Mouse (Mus musculus) lung, adult 2 months (tissue): Measurements from ENCODE around the gene Gna14. TPM values are rescaled to one million over a fixed set of nuclear protein-coding genes. Genes with fewer than 3 reads are reported as not detected.

Experiments
- DNase-seq: peaks from one replicate; pipeline ENCODE4 v3.0.0; 2022
- H3K4me1 ChIP-seq: fragments of 200-500 bp; 2 replicates; pipeline ENCODE4 v1.6.1; 2011; ENCODE audit warnings: low read length; ENCODE audit not compliant: control insufficient read depth, insufficient read depth
- H3K4me3 ChIP-seq: fragments of 200-500 bp; replicated peaks from 2 replicates; pipeline ENCODE3; 2011; ENCODE audit warnings: low read depth, mild to moderate bottlenecking, control low read depth, low read length; ENCODE audit errors: extremely low read depth
- CTCF ChIP-seq: fragments of 200-500 bp; IDR thresholded peaks from 2 replicates; pipeline ENCODE4 v1.5.1; 2011; ENCODE audit warnings: mild to moderate bottlenecking, low read length, control low read depth; ENCODE audit not compliant: insufficient read depth
- POLR2A ChIP-seq: fragments of 200-500 bp; IDR thresholded peaks from 2 replicates; pipeline ENCODE4 v1.6.1; 2011; ENCODE audit warnings: low read depth, mild to moderate bottlenecking, control low read depth, low read length, borderline replicate concordance; ENCODE audit errors: extremely low read depth
- WGBS: fragments of 180-500 bp; shearing (Covaris S2); methylation state at CpG from one replicate; pipeline ENCODE4 v1.1.7; 2018; 5-methylcytosine and 5-hydroxymethylcytosine counted together
- polyA plus RNA-seq: library from polyadenylated mRNA; depleted of rRNA; stranded (reverse); fragments of >200 nt; gene quantifications from 2 replicates; pipeline ENCODE4 v1.2.3, GENCODE M21; 2012

Gna14 gene
- polyA plus RNA-seq, 1 experiment = 16.5 TPM

DNA sequence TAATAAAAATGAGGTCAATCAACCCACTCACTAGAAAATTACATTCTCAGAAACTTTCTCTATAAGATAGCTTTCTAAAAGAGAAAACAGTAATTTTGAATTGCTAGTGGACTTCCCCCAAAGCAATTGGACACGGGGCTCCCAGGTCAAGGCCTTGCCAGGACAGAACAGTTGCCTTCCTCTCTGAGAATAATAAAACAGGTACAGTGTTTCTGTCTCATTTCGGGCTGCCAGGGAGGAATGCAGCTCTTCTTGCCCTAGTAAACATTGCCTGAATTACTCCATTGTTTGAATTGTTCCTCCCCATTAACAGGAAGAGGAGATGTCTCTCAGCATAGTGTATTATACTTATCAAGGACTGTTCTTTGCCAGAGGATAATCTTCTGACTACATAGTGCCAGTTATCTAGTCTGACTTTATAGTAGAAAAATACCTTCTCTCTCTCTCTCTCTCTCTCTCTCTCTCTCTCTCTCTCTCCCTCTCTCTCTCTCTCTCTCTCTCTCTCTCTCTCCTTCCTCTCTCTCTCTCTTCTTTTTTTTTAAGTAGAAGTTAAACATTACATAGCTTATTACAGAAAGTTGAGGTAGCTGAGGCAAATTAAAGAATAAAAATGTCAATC, 33.3 kb downstream of the Gna14 start:
- TF ChIP-seq CTCF (no peak), POLR2A (no peak)
- peaks cover 16% of the 10 kb centered on the region for H3K4me1 ChIP-seq
- WGBS = 32% methylated on average over 2 of the region's 2 CpGs
- no peak overlapping the region for H3K4me3 ChIP-seq
- no peak for DNase-seq

DNA sequence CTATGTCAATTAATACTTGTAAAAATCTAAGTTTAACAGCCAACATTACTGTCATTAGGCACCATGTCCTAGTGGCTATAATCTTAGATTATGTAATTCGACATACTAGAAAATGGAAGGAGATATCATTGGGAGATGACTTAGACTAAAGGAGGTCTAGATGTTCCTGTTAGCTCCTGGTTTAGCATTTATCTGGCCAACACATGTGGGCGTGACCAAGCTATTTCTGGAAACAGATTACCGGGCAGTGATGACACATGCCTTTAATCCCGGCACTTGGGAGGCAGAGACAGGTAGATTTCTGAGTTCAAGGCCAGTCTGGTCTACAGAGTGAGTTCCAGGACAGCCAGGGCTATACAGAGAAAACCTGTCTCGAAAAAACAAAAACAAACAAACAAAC, 37.1 kb downstream of the Gna14 start:
- WGBS = 80% methylated on average over 5 of the region's 5 CpGs
- H3K4me1 ChIP-seq = peaks cover 2% of the 10 kb centered on the region
- TF ChIP-seq POLR2A (no peak), CTCF (no peak)
- H3K4me3 ChIP-seq = no peak overlapping the region
- no peak for DNase-seq

DNA sequence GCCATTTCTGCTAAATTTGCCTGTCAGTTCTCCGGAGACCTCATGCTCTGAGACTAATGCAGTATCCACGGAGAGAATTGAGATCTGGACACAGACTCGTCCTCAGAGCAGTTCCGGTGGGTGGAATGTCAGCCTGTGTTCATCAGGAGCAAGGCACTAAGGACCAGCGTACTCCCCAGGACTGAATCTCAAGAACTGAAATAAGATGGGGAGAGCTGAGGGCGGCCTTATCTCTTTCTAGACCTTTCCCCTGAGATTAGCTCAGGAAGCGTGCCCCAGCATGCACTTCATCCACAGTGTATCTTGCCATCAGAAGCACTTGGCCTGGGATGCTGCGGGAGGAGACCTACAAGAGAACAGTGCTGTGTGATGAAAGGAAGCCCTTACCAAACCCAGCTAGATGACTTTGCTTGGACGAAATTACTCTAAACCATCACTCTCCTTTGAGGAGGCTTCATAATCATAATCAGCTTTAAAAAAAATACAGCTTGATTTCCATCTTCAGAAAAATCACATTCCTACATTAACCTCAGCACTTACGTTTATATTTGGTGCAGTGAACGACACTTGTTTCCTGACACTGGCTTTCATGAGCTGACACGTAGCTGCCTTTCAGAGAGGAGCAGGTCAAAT, 41.9 kb downstream of the Gna14 start:
- no peak for TF ChIP-seq CTCF
- no peak for TF ChIP-seq POLR2A
- Histone ChIP-seq H3K4me1 (peaks cover 5% of the 10 kb centered on the region; the same call in 1 of the 2 replicates), H3K4me3 (no peak overlapping the region)
- no peak for DNase-seq
- 55% methylated on average over 12 of the region's 12 CpGs for WGBS

DNA sequence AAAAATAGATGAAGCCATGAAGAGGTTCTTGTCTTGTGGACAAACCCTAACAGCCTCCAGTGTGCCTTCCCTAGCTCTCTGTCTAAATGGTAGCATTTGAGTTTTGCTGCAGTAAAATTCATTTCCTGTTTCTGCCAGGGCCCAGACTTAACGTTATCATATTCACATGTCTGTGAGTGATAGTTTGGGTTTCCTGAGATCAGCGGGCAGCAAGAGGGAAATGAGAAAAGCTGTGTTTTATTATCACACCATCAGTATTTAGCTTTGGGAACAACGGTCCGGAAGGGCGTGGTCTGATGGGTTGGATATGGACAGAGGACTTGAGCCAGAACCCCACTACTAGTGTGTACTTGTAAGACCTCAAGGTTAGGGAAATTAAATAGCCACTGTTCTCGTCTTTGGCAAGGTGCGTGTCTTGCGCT, 42.6 kb downstream of the Gna14 start:
- Histone ChIP-seq H3K4me1 (peaks cover 5% of the 10 kb centered on the region; the same call in 1 of the 2 replicates), H3K4me3 (no peak overlapping the region)
- no peak for TF ChIP-seq CTCF
- TF ChIP-seq POLR2A = no peak
- WGBS = 34% methylated on average over 8 of the region's 8 CpGs
- no peak for DNase-seq

DNA sequence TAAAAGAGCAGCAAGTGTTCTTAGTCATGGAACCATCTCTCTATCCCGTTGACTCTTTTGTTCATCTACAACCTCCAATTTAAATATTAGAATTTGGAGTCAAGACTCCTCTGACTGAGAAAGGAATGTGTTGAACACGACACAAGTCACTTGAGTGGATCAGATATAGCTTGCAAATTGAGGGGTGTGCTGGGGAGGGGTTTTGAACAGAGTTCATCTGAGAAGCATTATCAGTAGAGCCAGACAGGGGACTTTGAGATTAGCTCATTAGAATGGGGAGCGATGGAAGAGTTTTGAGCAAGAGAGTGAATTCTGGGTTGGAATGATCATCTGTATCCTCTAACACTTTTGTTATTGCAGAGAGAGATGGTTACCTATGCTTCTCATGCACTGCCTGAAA, 46.5 kb downstream of the Gna14 start:
- no peak for TF ChIP-seq POLR2A
- WGBS = 88% methylated on average over 3 of the region's 3 CpGs
- Histone ChIP-seq H3K4me1 (peaks cover 8% of the 10 kb centered on the region; the same call in 1 of the 2 replicates), H3K4me3 (no peak overlapping the region)
- DNase-seq = no peak

DNA sequence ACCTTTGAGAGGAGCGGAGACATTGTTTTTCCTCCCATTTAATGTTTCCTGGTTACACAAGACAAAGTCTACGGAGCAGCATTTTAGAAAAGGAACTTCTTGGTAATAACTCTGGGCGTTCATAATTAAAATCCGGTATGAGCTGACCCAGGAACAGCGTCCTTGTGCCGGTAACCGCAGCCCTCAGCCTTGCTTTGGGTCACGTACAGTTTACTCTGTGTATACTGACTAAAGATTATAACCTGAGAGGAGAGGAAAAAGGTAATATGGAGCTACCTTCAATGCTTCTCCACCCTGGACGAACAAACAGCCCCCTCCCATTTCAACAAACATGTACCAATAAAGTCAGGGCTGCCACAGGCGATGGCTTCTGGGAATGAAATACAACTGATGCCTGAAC, 48.7 kb downstream of the Gna14 start:
- no peak overlapping the region for H3K4me3 ChIP-seq
- H3K4me1 ChIP-seq = peaks cover 3% of the 10 kb centered on the region; the same call in 1 of the 2 replicates
- 60% methylated on average over 10 of the region's 10 CpGs for WGBS
- TF ChIP-seq CTCF = no peak
- no peak for TF ChIP-seq POLR2A
- no peak for DNase-seq

DNA sequence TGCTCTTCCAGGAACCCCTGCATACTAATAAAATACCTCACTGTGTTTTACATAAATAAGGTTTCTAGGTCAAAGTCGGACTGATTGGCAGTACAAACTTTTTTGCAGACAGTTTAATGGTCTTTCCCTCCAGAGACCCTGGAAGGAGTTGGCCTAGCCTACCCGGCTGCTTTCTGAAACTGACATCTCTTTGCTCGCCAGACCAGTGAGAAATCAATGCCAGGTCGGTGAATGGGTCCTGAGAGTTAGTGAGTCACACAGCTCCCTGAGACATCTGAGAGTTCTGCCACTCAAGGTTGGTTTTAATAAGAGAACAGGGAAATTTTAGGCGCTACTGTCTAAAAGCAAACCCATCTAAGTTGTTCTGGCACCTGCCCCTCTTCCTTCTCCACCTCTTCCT, 49.1 kb downstream of the Gna14 start:
- 56% methylated on average over 5 of the region's 5 CpGs for WGBS
- no peak overlapping the region for H3K4me3 ChIP-seq
- TF ChIP-seq CTCF (no peak), POLR2A (no peak)
- peaks cover 3% of the 10 kb centered on the region; the same call in 1 of the 2 replicates for H3K4me1 ChIP-seq
- no peak for DNase-seq

DNA sequence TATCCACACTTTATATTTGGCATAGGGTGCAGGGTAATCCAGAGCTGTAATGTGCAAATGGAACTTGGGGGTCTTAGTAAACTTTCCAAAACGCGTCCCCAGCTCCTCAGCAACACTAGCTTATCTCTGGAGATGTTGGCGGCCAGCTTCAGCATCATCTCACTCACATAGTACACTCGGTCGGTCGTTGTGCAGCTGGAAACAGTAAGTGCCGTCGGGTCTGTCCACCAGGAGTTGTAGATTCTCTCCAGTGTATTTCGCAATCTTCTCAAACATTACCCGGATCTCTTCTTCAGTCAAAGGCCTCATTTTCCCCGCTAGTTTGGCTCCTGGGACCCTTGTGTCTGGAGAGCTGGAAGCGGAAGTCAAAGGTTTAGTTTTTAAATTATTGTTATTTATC, 55.2 kb downstream of the Gna14 start:
- 53% methylated on average over 12 of the region's 12 CpGs for WGBS
- DNase-seq = no peak
- no peak for TF ChIP-seq POLR2A
- no peak for TF ChIP-seq CTCF
- H3K4me3 ChIP-seq = no peak overlapping the region
- no peaks in the 10 kb centered on the region for H3K4me1 ChIP-seq

DNA sequence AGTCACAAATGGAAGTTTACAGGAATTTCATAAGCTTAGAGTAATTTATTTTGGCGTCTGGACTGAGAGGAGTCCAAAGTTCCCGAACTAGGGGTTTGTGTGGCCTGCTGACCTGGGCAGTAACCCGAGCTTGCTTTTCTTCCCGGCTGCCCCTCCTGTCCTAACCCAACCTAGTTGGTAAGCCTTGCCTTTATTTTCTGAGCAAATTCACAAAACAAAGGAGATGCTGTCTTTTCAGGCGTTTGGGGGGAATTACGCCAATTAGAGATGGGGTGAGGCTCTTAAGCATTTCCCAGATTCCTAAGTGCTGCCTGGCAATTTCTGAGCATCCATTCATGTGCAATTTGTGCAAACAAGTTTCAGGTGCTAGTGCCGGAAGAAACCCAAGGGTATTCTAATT, 55.9 kb downstream of the Gna14 start:
- 61% methylated on average over 7 of the region's 7 CpGs for WGBS

DNA sequence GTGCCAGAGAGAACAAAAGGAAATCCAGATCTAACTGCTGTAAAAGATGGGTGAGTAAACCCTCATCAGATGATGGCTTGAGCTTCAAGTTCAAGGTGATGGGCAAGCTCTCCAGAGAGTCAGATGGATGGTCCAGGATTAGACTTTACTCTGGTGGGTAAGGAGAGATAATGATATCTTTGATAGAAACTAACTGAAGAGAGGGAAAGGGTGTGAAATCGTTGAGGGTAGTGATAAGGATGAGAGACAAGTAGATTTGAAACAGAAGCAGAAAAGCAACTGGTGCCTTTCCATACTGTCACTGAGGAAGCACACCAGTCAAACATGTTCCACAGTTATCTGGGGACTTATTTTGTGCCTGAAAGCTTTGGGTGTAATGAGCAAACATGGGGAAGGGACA, 56.9 kb downstream of the Gna14 start:
- Histone ChIP-seq H3K4me1 (no peaks in the 10 kb centered on the region), H3K4me3 (no peak overlapping the region)
- DNase-seq = no peak
- TF ChIP-seq CTCF (no peak), POLR2A (no peak)
- WGBS = 84% methylated on average over 1 of the region's 1 CpGs

More for the DNA sequence above, 55.9 kb downstream of the Gna14 start:
- H3K4me1 ChIP-seq = no peaks in the 10 kb centered on the region
- H3K4me3 ChIP-seq = no peak overlapping the region
- TF ChIP-seq CTCF (no peak), POLR2A (no peak)
- DNase-seq = no peak
